Mouse (Mus musculus) cerebellum, postnatal 4 days (tissue): Measurements from ENCODE around the gene Map3k15.
A peak's percentile ranks its signal among the peaks of the same experiment; 100 is the strongest.

Source experiments
- DNase-seq, 2 experiments: peaks; one replicate each; pipeline ENCODE4 v3.0.0; 2022; ENCODE audit warnings: low spot score in 2 of 2, mixed read lengths in 1 of 2

Gene Map3k15

GRCm38 (mm10) chrX:160134136-160134843 lies 146.1 kb downstream of the Map3k15 start:
- DNase-seq = no peak

DNA sequence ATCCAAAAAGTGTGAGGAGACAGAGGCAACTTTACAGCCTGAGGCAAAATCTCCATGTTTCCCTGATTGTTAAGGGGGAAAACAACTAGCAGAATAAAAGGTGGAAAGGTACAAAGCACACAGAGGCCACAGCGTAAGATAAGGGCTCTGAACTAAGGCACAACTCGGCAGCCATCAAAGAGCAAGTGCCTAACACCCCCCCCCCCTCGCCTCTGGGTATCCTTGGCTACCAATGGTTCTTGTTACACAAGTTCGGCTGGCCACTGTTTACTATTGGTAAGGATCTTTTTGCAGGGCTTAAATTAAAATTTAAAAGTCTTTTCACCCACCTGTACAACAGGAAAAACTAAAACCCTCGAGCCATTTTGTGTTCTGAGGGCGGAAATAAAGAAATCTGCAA lies 147.5 kb downstream of the Map3k15 start:
- no peak for DNase-seq

DNA sequence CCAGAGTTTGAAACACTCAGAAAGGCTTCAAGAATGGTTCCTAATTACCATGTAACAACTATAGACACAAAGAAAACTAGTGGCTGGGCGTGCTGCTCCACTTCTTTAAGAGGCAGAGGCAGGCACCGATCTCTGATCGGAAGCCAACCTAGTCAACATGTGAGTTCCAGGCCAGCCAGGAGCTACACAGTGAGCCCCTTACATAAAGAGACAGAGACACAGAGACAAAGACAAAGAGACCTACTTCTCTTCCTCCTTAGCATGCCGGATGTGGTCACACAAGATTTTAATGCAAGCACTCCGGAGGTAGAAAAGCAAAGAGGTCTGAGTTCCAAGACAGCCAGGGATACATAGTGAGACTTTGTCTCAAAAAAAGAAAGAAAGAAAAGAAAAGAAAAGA lies 147.9 kb downstream of the Map3k15 start:
- no peak for DNase-seq

DNA sequence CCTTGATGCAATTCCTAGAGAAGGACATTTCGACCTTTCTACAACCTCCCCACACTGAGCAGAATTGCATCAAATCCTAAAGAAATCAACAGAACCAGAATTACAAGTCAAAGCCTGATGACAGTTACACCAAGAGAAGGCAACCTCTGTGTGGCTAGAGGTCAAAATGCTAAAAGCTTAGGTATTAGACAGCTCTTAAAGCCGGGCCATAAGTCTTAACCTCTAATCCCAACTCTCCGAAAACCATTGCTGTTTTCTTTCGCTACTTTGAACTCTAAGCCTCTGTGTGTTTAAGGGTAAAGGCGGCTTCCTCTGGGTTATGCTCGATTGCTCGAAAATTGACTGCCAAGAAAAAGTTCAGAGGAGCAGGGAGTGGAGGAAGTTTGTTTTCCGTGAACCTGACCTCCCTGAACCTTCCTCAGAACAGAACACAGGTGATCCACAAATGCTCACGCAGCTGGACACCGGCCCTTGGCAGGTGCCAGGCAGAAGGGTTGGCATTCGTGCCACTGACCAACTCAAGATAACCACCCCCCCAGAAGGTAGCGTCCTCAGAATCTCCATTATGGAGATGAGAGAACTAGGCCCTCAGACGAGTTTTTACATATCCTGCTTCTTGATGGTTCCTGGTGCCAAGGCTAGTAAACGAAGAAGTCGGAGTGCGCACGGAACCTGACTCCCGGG lies 149.1 kb downstream of the Map3k15 start:
- DNase-seq = no peak

DNA sequence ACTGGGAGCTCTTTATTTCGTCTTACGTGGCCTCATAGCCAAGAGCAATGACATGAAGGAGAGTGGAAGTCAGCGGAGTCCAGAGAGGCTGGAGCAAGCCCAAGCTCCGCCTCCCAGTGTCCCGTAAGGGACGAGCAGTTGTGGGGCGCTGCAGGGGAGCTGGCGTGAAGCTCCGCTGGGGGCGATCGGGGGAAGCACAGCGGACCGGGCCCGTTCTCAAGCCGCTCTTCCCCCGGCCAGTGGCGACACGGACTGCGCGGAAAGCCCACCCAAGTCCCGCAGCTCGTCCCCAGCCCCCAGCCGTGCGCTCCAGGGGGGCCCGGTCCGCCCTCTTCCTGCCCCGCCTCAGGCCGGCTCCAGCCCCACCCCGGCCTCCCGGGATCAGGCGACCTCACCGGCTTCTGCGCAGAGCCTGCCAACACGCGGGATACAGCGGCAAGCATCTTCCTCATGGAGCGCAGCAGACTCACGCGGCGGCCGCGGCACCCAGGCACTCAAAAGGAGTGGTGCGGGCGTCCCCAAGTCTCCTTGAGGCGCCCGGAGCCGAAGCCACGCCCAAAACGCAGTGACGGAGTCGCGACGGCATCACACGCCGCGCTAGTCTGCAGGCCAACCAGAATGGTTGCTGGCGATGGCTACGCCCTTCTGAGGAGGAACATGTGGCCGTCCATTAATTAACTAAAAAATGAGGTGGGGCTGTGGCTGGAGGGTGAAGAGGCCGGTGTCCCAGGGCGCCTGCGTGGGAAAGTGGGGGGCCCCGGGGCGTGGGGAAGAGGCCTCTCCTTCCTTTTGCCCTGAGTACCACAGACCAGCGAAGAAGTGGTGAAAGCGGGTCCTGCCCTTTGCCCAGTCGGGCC lies 149.9 kb downstream of the Map3k15 start, which contains the start of gene Pdha1:
Gene Pdha1 (minus strand): TSS at position 553 of the 857 bp plus-strand sequence.
- DNase-seq = peak; percentile 43 to 75

DNA sequence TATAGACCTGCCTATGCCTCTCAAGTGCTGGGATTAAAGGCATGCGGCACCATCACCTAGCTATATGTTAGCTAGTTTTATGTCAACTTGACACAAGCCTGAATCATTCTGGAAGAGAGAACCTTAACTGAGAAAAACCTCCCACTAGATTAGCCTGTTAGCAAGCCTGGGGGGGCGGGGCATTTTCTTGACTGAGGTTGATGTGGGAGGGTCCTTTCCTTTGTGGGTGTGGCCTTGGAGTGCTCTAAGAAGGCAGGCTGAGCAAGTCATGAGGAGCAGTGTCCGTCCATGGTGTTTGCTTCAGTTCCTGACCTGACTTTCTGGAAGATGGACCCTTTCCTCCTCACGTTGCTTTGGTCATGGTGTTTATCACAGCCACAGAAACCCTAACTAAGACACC lies 158.6 kb downstream of the Map3k15 start:
- DNase-seq = no peak

GRCm38 (mm10) chrX:160147406-160147805 lies 159.2 kb downstream of the Map3k15 start:
- no peak for DNase-seq

DNA sequence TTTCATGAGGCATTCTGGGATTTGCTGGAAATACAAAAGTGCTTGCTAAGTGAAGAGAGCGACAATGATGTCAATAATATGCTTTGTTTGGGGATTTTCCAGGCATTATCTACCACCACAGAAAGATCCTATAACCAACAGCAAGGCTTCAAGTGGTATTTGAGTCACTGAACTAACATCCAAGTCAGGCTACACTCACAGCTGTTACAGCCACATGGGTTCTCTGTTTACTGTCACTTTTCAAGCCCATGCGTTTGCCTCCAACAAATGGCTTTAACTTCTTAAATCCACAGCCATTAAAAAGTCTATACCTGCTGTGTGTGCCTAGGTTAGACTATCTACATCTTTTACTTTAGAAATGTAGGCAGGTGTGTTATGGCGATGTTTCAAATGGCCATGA lies 160.6 kb downstream of the Map3k15 start:
- no peak for DNase-seq

DNA sequence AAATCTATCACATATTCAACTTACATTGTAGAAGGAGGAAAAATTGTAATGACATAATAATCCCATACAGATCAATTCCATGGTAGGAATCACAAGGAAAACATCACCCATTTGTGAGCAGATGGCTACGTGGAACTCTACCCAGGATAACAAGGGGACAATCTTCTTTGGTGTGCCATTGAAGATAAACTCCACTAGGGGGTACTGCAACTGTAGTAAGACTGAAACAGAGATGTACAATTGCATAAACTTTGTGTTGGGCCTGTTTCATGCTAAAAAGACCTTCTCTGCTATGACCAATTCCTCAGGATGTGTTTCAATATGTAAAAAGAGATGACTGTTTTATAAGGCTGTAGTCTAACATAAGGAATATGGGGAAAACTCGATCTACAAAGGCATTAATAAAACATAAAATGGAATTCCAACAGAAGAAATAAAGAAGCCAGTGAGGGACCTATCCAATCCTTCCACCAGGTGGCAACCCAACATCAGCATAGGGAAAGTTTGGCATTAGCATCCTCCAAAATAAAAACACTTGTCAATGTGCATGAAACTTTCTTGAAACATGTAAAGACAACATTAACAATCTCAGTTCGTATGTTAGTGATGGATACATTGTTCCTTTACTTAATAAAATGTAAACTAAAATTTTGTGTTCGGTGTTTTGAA lies 165.0 kb downstream of the Map3k15 start:
- no peak for DNase-seq

DNA sequence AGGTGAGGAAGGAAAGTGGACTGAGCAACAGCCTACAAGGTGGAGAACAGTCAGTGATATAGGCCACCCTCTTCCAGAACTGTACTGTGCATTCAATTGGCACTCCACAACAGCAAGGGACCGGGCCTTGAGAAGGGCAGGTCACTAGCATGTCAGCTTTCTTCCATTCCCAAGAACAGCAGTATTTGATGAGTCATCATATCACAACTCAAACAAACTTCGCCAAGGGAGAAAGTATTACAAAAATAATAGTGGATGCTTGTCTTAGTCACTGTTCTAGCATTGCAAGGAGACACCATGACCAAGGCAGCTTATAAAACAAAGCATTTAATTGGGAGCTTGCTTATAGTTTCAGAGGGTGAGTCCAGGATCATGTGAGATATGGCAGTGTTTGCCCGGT lies 176.0 kb downstream of the Map3k15 start:
- DNase-seq = no peak

GRCm38 (mm10) chrX:160166246-160166985 lies 178.2 kb downstream of the Map3k15 start:
- no peak for DNase-seq

DNA sequence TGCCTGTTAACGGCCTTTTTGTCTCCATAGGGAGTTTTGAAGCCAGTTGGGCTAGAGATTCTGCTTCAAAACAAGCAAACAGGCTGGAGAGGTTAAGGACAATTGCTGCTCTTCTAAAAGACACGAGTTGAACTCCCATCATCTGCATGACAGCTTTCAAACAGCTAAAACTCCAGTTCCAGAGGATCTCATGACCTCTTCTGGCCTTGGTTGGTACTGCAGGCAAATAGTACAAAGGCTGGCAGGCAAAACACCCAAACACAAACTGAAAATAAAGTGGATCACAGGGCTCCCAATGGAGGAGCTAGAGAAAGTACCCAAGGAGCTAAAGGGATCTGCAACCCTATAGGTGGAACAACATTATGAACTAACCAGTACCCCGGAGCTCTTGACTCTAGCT lies 181.9 kb downstream of the Map3k15 start:
- peak; percentile 29 to 54 for DNase-seq
